Mouse (Mus musculus) T-helper 1 cell (primary cell): Measurements from ENCODE around the gene Scamp3.
"Not testable (repeated sequence)": the region's sequence is repeated elsewhere in the genome, so short reads cannot be mapped to it uniquely, and the experiment has no call there.

ENCODE experiments used
- in situ Hi-C: fragments of 300-600 bp; cut with MboI, MseI; formaldehyde crosslinking; loops from one replicate; pipeline ENCODE4 v1.15.1; 2025; ENCODE audit warnings: high pct_unique_total_duplicates

The Scamp3 gene

GRCm38 (mm10) chr3:89195979-89196877 is 19.0 kb downstream of the Scamp3 start:
- in situ Hi-C loops: no loop called here

DNA sequence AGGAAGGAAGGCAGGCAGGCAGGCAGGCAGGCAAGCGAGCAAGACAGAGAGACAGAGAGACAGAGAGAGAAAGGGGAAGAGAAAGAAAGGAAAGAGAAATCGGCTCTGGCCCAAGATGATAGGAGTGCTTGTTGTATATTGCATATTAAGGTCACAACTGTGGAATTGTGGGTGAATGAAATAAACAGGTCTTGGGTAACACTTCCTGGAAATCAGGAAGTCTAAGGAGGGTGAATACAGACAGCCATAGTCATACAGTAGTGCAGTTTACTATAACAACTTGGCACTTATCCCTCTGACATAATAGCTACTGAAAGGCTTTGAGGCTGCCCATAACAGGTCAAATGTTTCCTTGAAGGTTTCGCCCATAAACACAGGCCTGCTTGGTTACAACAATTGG is 22.6 kb downstream of the Scamp3 start:
- in situ Hi-C loops: no loop called here

DNA sequence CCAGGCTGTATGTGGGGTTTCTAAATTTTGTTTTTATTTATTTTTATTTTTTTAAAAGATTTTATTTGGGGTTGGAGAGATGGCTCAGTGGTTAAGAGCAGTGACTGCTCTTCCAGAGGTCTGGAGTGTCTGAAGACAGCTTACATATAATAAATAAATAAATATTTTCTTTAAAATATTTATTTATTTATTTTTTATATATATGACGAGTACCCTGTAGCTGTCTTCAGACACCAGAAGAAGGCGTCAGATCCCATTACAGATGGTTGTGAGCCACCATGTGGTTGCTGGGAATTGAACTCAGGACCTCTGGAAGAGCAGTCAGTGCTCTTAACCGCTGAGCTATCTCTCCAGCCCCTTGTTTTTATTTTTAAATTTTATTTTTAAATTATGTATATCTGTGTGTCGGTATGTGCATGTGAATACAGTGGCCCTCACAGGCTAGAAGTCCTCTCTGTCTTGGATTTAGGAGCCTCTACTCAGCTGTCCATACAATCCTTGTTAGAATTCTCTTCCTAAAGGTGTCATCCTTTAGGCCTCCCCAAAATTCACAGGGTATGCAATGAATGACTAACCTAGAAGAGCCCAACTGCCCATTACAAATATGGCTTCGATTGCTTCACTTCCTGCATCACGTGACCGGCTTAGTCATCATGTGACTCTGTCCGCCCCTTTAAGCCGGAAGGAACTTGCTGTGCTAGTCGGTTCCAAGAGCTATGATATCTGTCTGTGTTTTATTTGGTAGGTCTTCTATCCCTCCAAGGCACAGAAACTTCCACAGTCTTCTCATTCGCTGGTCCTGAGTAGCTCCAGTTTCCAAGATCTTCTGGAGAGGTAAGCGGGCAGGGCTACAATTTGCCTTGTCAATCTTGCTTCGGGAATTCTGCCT is 25.2 kb downstream of the Scamp3 start, which contains the start of gene Gba:
Gene Gba (plus strand): TSS at position 676 of the 889 bp plus-strand sequence.
- in situ Hi-C loops: no loop called here

DNA sequence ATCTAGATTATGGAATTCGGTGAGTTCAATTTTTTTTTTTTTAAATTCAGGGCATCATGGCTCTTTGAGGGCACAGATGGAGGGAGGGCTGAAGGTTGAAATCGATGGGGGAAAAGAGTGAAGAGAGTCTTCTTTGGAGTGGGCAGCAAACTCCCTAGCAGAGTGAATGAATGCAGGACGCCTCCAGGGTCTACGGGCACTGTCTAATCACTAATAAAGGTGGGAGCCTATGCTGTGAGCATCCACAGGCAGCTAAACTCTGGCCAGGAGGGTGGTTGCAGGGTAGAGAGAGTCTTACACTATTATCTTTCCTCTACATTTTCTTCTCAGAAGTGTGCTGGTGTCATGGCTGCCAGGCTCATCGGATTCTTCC is 25.9 kb downstream of the Scamp3 start:
- in situ Hi-C loops: no loop called here

- in situ Hi-C loops: no loop called here
Measured at GRCm38 (mm10) chr3:89206079-89206478, 28.8 kb downstream of the Scamp3 start.

- in situ Hi-C loops: no loop called here
Measured at GRCm38 (mm10) chr3:89206695-89207094, 29.4 kb downstream of the Scamp3 start.

GRCm38 (mm10) chr3:89208075-89208657 is 30.9 kb downstream of the Scamp3 start:
- in situ Hi-C loops: no loop called here

GRCm38 (mm10) chr3:89208736-89209135 is 31.5 kb downstream of the Scamp3 start:
- in situ Hi-C loops: no loop called here

GRCm38 (mm10) chr3:89209731-89210130 is 32.5 kb downstream of the Scamp3 start:
- in situ Hi-C loops: no loop called here

DNA sequence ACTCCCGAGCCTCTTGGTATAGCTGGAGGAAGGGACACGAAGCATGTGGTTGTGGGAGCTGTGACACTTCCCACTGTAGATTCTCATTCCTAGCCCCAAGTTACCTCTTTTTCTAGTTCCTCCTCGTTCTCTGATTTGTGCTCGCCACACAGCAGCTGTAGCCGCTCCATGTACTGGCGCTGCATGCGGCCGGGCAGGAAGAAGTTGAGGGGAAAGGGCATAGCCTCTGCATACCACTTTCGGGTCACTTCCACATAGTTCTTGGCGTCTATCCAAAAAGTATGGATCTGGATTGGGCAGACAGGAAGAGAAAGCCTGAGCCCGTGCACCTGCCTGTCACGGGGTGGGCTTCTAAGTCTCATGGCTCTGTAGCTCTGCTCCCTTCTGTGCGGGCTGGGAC is 32.9 kb downstream of the Scamp3 start:
- in situ Hi-C loops: no loop called here

- in situ Hi-C loops: no loop called here
Measured at GRCm38 (mm10) chr3:89210731-89211130, 33.5 kb downstream of the Scamp3 start.

DNA sequence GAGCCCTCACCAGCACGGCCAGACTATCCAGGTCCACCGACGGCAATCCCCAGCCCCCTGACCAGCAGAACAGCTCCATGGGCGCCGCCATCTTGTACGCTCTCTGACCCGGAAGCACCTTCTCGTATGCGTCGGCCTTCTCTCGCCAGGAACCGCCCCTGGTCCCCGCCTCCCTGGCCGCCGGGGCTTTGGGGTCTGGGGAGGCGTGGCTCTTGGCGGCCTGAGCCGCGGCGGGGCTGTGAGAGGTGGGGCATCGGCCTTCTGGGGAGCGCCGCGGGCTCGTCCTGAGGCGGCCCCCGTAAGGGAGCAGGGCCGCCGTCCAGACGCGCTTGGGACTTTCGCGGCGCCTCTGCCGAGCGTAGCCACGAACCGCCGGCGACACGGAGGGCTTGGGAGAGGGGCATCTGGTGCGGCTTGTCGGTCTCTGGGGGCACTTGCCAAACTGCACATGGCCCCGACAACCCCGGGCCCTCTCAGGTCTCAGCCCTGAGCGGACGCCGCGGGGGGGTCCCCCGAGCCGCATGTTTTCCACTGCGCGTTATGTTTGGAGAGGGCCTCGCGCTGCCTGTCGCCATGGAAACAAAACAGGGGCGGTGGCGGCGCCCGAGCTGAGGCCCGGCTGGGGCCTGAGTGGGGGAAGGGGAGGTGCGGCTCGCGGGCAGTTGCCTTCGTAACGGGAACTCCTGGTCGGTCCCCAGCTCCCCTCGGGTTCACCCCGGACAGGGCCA is 36.7 kb downstream of the Scamp3 start:
- in situ Hi-C loops: no loop called here

DNA sequence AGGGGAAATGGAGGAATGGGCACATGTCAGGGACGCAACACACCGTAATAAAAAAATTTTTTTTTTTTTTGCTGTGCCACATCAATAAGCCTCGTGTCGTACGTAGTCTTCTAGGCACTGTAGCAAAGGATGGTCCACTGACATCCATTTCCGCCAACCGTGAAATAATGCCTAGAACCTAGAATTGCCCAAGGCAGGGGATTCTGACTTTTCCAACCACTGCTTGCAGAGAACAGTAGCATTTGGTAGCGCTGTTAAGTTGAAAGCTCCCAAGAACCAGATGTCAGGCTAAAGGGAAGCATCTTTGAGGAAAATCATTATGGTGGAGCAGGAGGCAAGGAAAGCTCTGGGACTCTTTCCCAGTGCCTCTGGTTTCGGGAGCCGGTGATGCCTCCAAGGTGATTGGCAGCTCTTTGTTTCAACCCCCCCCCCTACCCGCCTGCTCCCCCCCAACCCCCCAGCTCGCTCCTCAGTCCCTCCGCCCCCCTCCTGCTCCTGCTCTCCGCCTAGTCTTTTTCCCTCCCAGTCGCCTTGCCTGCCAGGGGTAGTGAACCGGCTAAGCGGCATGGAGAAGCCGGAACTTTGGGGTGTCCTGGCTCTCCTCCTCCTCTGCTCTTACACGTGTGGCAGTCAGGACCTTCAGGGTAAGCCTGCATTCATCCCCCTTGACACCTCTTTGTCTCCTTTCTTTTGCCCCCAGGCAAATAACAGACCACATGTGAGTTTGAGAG is 37.6 kb downstream of the Scamp3 start, which contains the start of gene Thbs3:
Gene Thbs3 (plus strand): TSS at position 500 of the 731 bp plus-strand sequence.
- in situ Hi-C loops: no loop called here

- in situ Hi-C loops: no loop called here
Measured at GRCm38 (mm10) chr3:89215853-89216252, 38.6 kb downstream of the Scamp3 start.

GRCm38 (mm10) chr3:89216407-89216806 is 39.1 kb downstream of the Scamp3 start:
- in situ Hi-C loops: not testable (repeated sequence)

DNA sequence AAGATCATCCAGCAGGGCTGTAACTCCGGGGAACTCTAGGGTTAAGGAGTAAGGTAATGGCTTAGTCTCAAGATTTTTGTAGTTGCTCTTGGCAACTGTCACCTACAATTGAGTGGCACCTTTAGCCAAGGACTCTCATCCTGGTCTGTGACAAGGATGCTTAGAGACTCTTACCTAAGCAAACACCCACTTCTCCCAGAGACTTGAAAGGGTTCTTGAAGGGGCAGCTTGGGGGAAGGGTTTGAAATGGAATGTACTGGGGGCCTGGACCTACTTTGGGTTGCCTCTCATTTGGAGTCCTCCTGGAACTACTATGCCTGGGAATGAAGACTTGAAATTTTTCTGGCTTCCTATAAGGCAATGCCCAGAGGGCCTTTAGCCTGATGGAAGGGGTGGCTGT is 41.0 kb downstream of the Scamp3 start:
- in situ Hi-C loops: no loop called here

DNA sequence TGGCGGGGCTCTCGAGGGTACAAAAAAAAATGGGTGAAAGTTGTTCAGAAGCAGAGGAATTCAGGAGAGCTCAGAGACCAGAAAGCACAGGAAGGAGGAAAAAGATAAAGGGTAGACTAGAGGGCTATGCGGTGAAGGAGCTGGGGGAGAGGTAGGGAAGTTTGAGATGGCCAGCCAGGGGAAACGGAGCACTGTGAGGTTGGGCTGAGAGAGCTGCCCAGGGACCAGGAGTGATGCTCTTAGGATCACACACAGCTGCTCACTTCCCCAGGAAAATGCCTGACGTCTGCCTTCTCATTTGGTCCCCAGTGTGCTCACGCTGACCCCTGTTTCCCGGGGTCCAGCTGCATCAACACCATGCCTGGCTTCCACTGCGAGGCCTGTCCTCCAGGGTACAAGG is 42.3 kb downstream of the Scamp3 start:
- in situ Hi-C loops: no loop called here

DNA sequence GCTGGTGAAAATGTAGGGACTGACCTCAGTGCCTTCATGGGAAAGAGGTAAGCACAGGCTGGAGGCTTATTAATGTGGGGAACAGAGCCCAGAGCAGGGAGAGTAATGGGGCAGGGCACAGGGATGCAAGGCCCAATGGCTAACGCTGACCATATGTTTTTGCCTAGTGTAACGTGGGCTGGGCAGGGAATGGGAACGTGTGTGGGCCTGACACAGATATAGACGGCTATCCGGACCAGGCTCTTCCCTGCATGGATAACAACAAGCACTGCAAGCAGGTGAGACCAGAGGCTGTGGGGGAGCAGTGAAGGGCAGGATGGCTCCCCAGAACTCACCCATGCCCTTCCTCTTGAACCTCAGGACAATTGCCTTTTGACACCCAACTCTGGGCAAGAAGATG is 43.9 kb downstream of the Scamp3 start:
- in situ Hi-C loops: no loop called here

DNA sequence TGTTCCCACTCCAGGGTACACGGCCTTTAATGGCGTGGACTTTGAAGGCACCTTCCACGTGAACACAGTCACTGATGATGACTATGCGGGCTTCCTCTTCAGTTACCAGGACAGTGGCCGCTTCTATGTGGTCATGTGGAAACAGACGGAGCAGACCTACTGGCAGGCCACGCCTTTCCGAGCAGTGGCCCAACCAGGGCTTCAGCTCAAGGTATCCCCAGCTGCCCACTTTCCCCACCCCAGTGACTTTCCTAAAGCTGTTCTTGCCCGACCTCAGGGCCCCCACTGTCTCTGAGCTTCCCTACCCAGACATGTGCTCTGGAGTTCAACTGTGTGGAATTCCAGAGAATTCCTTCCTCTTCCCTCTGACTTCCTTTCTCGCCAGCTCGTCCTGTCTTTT is 47.5 kb downstream of the Scamp3 start:
- in situ Hi-C loops: no loop called here

GRCm38 (mm10) chr3:89225321-89225815 is 48.1 kb downstream of the Scamp3 start:
- in situ Hi-C loops: no loop called here
